Mouse (Mus musculus) neural tube, embryonic 11.5 days (tissue): ENCODE measurements at regions not wholly inside any gene's neighbourhood (a gene's known extent, or its start where the extent isn't known, plus 50 kb on each side); places are given as distances from the start of the nearest gene placed in this dataset.

Source experiments
- ATAC-seq: fragments of 200-750 bp; cut with Nextera tagmentation; 2 replicates; pipeline ENCODE4 v1.8.0; 2017; ENCODE audit warnings: moderate number of reproducible peaks, mild to moderate bottlenecking, moderate TSS enrichment, moderate library complexity; ENCODE audit not compliant: insufficient read depth, low FRiP score, low TSS enrichment
- DNase-seq: peaks from one replicate; pipeline ENCODE4 v3.0.0-alpha.2; 2015; ENCODE audit warnings: low spot score
- H3K27ac ChIP-seq: fragments of 300-500 bp; sonication (generic); 2 replicates; pipeline ENCODE4 v1.5.1; 2014; ENCODE audit warnings: low read depth, mild to moderate bottlenecking, low read length
- H3K27me3 ChIP-seq: fragments of 300-500 bp; sonication (generic); 2 replicates; pipeline ENCODE4 v1.6.1; 2014; ENCODE audit warnings: mild to moderate bottlenecking, low read length, mixed read lengths; ENCODE audit not compliant: control insufficient read depth, insufficient read depth
- H3K36me3 ChIP-seq: fragments of 300-500 bp; sonication (generic); 2 replicates; pipeline ENCODE4 v1.6.1; 2014; ENCODE audit warnings: mild to moderate bottlenecking, low read length, moderate library complexity, mixed read lengths; ENCODE audit not compliant: control insufficient read depth, insufficient read depth
- H3K4me1 ChIP-seq: fragments of 300-500 bp; sonication (generic); 2 replicates; pipeline ENCODE4 v1.6.1; 2014; ENCODE audit warnings: low read length, mixed read lengths; ENCODE audit not compliant: control insufficient read depth, insufficient read depth
- H3K4me2 ChIP-seq: fragments of 300-500 bp; sonication (generic); 2 replicates; pipeline ENCODE4 v1.6.1; 2014; ENCODE audit warnings: low read depth, mild to moderate bottlenecking, moderate library complexity
- H3K4me3 ChIP-seq: fragments of 300-500 bp; sonication (generic); 2 replicates; pipeline ENCODE4 v1.5.1; 2014; ENCODE audit warnings: low read depth, low read length
- H3K9ac ChIP-seq: fragments of 300-500 bp; sonication (generic); 2 replicates; pipeline ENCODE4 v1.6.1; 2014; ENCODE audit warnings: mild to moderate bottlenecking, low read length
- H3K9me3 ChIP-seq: fragments of 300-500 bp; sonication (generic); 2 replicates; pipeline ENCODE4 v1.6.1; 2016; ENCODE audit warnings: low read length; ENCODE audit not compliant: control insufficient read depth
- whole genome bisulfite sequencing: fragments of 180-500 bp; shearing (Covaris S2); extraction: QIAGEN DNeasy Blood & Tissue Kit; methylation state at CpG from one replicate; pipeline ENCODE4 v1.1.7; 2014; 5-methylcytosine and 5-hydroxymethylcytosine counted together

DNA sequence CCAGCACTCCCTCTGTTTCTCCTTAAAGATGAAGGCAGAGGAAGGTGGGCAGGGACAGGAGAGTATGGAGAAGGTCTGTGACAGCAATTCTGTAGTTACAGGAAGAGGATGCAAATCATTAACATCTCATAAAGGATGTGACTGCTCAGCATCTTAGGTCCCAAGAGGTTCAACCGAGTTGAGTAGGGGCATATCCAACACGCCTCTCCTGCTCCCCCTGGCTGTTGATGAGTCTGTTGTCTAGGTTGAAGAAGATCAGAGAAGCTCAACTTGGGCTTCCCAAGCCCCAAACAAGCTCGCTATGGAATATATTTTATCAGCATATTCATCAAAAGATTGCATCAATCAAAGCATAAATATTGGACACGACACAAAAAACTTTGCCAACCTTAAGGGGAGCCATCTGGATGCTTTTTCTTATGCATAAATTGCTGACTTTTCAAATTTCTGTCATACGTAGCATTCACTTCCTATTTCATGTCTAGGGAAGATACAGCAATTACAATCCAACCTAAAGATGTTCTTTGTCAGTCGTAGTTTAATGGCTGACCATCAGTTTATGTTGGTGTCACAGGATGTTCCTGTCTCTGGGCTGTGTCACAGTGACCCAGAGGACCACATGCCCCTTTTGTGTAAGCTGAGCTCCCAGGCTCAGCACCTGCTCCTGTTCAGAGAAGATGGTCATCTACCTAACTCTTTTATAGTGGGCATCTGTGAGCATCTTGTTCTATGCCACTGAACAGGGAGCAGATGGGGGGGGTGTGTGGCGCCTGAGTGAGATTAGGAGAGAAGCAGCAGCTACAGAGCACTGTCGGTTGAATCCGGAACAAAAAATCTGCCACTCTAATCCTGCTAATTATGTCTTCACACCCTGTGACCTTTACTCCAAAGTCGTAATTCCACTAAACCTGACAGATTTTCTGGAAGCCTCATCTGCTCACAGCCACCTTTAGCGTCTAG, 72.1 kb upstream of the Kctd3 start:
- H3K36me3 ChIP-seq, result no peaks in the 10 kb centered on the region
- no peaks in the 10 kb centered on the region for H3K4me1 ChIP-seq
- no peak overlapping the region for H3K9ac ChIP-seq
- no peak overlapping the region for H3K4me2 ChIP-seq
- H3K4me3 ChIP-seq, result no peak overlapping the region
- ATAC-seq (no peak), DNase-seq (no peak)
- H3K9me3 ChIP-seq, result no peaks in the 10 kb centered on the region
- no peak overlapping the region for H3K27ac ChIP-seq
- no peaks in the 10 kb centered on the region for H3K27me3 ChIP-seq
- WGBS, result 77% methylated on average over 11 of the region's 11 CpGs

DNA sequence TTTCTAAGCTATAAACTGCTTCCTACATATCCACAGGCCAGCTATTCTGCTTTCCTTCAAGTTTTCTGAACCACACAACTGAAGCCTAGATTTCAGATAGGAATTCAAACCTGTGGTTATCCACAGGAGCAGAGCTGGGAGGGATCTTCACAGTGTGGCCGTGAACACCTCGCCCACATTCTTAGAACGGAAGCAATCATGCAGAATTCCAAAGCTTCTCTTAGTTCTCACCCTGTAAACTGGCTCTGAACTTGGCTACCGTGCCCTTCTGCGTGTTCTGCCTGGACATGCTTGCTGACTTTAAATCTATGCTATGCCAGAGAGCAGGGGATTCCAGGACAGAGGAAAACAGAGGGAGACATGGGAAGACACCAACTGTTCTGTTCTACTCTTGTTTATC, 70.2 kb upstream of the Kctd3 start:
- Histone ChIP-seq H3K9me3 (no peaks in the 10 kb centered on the region), H3K27ac (no peak overlapping the region), H3K4me3 (no peak overlapping the region), H3K4me1 (no peaks in the 10 kb centered on the region), H3K9ac (no peak overlapping the region), H3K27me3 (no peaks in the 10 kb centered on the region), H3K36me3 (no peaks in the 10 kb centered on the region), H3K4me2 (no peak overlapping the region)
- 88% methylated on average over 5 of the region's 5 CpGs for WGBS
- no peak for ATAC-seq
- no peak for DNase-seq

DNA sequence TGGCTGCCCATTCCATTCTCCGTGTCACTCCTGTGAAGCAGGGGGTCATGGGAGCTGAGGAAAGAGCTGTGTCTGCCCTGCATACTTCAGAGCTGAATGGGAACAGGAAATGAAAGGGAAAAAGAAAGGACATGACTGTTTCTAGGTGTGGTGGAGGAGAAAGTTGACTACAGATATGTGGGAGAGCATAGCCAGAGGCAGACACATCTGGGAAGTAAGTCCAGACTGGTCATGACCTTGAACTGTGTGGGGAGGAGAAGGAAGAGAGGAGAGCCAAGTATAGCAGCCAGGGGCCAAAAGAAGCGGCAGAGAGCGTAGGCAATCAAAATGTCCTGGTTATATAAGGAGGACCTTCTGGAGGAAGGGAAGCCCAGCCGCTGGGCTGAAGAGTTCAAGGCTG, 68.6 kb upstream of the Kctd3 start:
- H3K4me3 ChIP-seq, result no peak overlapping the region

DNA sequence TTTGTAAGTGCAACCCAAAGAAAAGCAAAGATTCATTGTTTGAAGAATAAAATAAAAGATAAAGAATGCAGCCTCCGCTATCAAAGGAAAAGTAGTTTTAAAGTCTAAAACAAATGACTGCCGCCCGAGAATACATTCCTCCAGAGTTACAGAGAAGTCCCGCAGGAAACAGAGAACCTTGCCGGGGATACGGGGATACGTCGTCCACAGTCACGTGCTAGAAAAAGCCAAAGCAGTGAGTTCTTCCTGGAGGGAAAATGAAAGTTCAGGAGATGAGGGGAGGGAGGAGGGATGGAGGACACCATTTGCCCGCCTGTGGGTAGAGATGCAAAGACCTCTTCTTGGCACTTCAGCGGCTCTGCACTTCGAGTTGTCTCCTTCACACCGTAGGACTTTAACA, 68.0 kb upstream of the Kctd3 start:
- 77% methylated on average over 13 of the region's 13 CpGs for WGBS
- Histone ChIP-seq H3K36me3 (no peaks in the 10 kb centered on the region), H3K9ac (no peak overlapping the region), H3K9me3 (no peaks in the 10 kb centered on the region), H3K4me2 (no peak overlapping the region), H3K27me3 (no peaks in the 10 kb centered on the region), H3K4me3 (no peak overlapping the region), H3K4me1 (no peaks in the 10 kb centered on the region), H3K27ac (no peak overlapping the region)
- DNase-seq (no peak), ATAC-seq (no peak)

More for the DNA sequence above, 68.6 kb upstream of the Kctd3 start:
- no peaks in the 10 kb centered on the region for H3K9me3 ChIP-seq
- WGBS, result 80% methylated on average over 4 of the region's 4 CpGs
- no peak overlapping the region for H3K27ac ChIP-seq
- H3K27me3 ChIP-seq, result no peaks in the 10 kb centered on the region
- H3K36me3 ChIP-seq, result no peaks in the 10 kb centered on the region
- no peak overlapping the region for H3K4me2 ChIP-seq
- no peak for DNase-seq
- no peak for ATAC-seq
- no peaks in the 10 kb centered on the region for H3K4me1 ChIP-seq
- no peak overlapping the region for H3K9ac ChIP-seq

DNA sequence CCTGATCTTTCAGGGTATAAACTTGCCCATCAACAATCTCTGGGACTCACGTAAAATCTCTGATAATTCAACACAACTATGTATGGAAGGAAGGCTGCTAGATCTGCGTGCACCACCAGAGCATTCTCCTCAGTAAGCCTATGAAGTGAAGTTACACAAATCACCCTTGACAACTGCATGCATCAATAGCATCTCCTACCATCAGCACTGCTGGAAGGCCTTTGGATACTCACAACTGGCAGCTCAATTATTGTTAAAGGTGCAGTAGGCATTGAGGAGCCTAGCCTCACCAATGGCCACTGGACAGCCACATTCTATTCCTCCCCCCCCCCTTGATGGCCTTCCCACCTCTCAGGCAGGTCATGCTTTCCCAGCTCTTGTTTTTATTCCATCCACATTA, 64.9 kb upstream of the Kctd3 start:
- Histone ChIP-seq H3K4me3 (no peak overlapping the region), H3K36me3 (no peaks in the 10 kb centered on the region), H3K9me3 (no peaks in the 10 kb centered on the region), H3K27ac (no peak overlapping the region), H3K4me2 (no peak overlapping the region), H3K9ac (no peak overlapping the region), H3K27me3 (no peaks in the 10 kb centered on the region), H3K4me1 (no peaks in the 10 kb centered on the region)
- ATAC-seq (no peak), DNase-seq (no peak)
- 89% methylated on average over 2 of the region's 2 CpGs for WGBS

DNA sequence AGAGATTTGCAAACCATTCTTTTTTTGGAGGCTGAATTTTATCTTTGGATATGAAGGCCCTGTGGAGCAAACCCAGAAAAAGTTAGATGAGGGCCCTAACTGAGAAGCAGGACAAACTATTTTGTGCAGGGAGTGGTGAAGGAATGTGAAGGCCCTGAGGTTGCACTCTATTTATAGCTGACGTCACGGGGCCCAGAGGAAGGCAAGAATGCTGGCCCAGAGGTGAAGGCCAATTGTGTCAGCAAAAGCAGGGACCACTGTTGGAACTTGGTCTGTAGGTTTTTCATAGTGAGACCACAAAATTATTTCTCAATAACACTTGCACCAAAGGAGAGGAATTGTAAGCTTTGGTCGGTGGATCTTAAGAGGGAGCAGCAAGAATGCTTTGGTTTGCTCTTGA, 60.6 kb upstream of the Kctd3 start:
- Histone ChIP-seq H3K9ac (no peak overlapping the region), H3K36me3 (no peaks in the 10 kb centered on the region), H3K4me1 (no peaks in the 10 kb centered on the region), H3K9me3 (no peaks in the 10 kb centered on the region), H3K4me2 (no peak overlapping the region), H3K4me3 (no peak overlapping the region), H3K27me3 (no peaks in the 10 kb centered on the region), H3K27ac (no peak overlapping the region)
- WGBS, result 73% methylated on average over 3 of the region's 3 CpGs
- DNase-seq (no peak), ATAC-seq (no peak)

DNA sequence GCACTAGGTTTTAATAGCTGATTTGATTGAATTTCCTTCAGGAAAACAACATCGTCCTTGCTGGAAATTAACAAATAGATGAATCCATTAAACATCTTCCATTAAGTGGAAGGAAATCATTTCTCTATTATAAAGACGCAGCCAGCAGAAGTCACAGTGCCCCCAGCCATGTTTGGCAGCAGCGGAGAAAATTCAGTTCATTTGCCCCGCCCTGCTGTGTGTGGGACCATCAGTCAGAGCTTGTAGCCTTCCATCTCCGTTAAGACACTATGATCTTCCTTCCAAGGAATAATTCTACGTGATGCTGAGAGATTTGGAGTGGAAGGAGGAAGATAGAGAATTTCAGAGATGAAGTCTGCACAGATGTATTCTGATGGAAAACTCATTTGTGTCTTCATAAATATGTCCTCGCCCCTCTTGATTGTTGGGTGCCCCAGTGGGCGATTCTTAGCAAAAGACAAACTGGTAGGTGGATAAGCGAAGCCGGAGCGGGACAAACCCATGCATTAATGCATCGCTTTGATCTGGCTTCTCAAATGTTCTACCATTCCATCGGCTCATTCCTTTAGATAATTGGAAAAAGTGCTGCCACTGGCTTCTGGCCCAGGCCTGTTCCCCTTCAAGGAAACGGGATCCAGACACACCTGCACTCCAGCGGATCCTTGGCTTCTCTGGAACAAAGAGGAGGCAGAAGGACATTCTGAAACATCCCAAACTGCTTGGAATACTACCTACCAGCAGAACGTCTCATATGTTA, 59.7 kb upstream of the Kctd3 start:
- H3K9ac ChIP-seq, result no peak overlapping the region
- H3K4me2 ChIP-seq, result no peak overlapping the region
- no peaks in the 10 kb centered on the region for H3K36me3 ChIP-seq
- H3K4me3 ChIP-seq, result no peak overlapping the region
- no peak overlapping the region for H3K27ac ChIP-seq
- 83% methylated on average over 16 of the region's 16 CpGs for WGBS
- H3K4me1 ChIP-seq, result no peaks in the 10 kb centered on the region
- ATAC-seq (no peak), DNase-seq (no peak)
- H3K9me3 ChIP-seq, result no peaks in the 10 kb centered on the region
- H3K27me3 ChIP-seq, result no peaks in the 10 kb centered on the region

DNA sequence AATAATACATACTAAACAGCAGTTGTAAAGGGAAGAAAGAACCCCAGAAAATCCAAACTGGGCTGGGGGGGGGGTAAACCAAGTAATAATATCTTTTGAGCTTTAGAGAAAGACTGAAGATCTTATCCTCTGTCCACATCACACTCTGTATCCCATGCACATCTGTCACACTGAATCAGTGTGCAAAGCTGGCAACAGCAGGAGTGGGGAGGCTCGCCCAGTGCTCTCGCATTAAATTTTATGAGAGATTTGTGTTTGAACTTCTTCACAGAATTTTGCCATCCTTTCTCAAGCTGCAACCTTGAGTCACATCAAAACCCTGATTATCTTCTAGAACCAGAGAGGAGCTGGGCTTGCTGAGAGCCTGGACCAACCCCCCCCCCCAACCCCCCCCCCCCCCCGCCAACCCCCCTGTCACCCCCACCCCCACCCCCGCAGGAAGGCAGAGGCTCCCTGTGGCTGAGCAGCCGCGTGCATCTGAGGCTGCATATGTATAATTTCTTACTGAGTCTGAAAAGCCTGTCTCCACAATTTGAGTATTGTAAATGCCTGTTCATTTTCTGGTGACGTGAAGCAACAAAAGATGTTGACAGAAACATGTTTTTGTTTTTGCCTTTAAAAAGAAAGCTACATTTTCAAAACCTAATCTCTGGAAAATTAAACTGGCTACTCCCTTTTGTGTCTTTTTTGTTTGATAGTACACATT, 59.0 kb upstream of the Kctd3 start:
- 41% methylated on average over 7 of the region's 7 CpGs for WGBS
- H3K4me1 ChIP-seq, result no peaks in the 10 kb centered on the region
- no peak overlapping the region for H3K4me2 ChIP-seq
- no peak overlapping the region for H3K9ac ChIP-seq
- H3K36me3 ChIP-seq, result no peaks in the 10 kb centered on the region
- DNase-seq, result no peak
- no peaks in the 10 kb centered on the region for H3K27me3 ChIP-seq
- no peak overlapping the region for H3K4me3 ChIP-seq
- H3K27ac ChIP-seq, result no peak overlapping the region
- H3K9me3 ChIP-seq, result no peaks in the 10 kb centered on the region
- ATAC-seq, result no peak
